Mouse (Mus musculus) erythroblast, embryonic 14.5 days (primary cell): Measurements from ENCODE around the gene Pax9.

ENCODE experiments used
- GATA1 ChIP-seq: IDR thresholded peaks from 2 replicates; pipeline ENCODE4 v1.6.1; 2012; ENCODE audit warnings: low read length, inconsistent platforms, mixed read lengths
- TAL1 ChIP-seq: IDR thresholded peaks from 3 replicates; pipeline ENCODE4 v1.6.1; 2012; ENCODE audit warnings: low read length, inconsistent platforms, mixed read lengths

DNA sequence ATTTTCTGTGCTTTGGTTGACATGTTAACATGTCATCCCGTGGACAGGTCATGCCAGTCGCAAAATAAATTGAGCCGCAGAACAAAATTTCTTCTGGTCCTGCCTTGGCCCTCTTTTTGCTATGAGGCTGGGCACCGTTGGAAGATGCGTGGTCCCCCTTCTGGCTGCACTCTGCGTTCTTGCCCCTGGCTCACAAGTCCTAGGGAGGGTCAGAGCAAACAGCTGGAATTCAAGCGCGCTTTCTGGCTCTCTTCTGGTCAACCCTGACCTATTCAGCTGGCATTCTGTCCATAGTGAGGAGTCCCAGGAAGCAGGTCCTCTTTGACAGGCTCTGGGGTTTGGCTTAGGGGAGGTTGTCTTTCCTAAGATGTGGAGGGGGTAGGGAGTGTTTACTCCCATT is 2.6 kb upstream of the Pax9 start:
- TF ChIP-seq GATA1: no peak
- no peak for TF ChIP-seq TAL1
